Mouse (Mus musculus) cerebellum, adult 8-10 months (tissue): ENCODE results near the gene Pde4d.

ENCODE experiments used
- DNase-seq: peaks from one replicate; pipeline ENCODE4 v3.0.0; 2022

The Pde4d gene

DNA sequence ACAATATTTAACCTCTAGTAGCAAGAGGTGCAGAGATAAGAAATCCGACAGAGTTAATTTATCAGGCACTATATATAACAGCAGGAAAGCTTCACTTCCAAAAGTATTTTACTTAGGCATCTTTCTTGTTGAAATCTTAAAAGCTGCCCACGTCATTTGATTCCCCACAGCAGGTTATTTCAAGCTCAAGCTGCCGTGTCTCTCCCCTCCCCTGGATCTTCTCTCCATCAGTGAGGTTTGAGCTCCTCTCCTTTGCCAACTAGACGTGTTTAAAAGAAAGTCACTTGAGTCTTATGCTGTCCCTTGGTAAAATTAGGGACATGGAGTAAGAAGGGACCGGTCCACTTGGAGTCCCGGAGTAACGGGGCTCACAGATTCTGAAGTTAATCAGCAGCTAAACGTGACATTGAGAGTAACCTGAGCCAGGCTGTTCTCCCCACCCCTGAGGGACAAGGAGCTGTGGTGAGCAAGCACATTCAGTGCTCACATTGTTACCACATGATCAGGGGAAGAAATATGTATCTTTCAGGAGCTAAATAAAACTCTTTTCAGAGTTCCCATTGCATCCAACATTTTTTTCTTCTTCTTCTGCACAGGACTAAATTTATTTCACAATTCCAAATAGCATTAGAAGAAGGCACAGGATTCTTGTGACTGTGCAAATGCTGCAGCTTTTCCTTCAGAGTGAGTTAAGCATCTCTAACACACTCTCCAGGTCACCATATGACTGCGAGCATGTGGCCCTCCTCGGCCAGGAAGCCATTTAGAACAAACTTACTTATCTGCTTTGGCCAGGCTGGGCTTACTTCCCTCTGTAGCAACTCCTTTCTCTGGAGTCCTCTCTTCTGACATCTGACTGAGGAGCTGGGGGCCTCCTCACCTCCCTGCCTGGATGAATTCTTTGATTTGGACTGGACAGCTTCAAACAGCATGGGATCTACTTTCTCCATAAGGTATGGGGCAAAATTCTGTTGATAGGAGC, at the start of gene Pde4d:
Gene Pde4d, plus strand, starts transcription at position 833 of the 982 bp plus-strand sequence.
- DNase-seq: no peak

DNA sequence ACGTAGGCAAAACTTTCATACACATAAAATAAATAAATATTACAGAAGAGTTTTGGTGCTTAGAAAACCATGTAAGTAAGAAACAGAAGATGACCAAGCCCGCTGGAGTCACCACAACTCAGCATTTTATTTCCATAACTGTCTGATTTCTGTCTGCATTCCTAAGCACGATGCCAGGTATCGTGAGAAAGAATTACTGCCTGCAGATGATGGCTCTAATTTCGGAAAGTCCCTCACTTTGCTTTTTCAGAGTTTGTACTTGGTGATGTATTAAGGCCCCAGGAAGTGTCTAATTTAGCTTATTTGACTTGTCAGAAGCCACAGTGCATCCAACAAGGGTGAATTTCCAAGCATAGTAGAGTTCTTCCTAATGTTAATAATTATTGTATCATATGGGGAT, 46.6 kb upstream of the Pde4d start:
- no peak for DNase-seq

DNA sequence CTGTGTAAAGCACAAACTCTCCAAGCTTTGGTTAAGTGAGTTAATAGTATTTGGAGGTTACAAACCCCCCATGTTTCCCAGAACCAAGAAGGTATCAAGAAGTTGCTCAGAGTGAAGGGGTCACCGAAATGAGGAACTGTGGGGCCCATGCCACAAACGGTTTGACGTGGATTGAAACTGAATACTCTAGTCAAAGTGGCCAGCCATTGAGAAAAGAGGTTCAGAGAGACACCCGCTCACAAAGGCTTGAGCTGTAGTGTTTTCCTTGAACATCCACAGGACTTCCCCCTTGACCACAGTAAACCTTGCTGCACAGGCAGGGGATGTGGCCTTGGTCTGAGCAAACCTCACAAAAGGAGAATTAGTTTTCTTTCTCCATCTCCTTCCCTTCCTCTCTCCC, 45.4 kb upstream of the Pde4d start:
- no peak for DNase-seq

DNA sequence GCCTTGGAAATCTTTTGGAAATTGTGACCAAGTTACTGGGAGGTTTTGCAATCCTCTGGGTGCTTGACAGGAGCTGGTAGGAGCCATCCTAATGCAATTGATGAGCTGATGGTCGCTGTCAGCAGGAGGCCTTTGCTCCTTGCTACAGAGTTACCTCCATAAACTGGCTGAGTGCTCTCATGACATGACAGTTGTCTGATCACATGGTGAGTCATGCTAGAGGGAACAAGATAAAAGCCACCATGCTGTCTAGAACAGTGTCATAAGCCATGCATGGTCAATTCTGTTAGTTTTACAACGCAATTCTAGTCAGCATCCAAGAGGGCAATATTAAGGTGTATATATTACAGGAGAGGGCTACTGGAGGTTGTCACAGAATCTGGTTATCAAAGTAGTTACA, 34.3 kb upstream of the Pde4d start:
- DNase-seq: no peak

DNA sequence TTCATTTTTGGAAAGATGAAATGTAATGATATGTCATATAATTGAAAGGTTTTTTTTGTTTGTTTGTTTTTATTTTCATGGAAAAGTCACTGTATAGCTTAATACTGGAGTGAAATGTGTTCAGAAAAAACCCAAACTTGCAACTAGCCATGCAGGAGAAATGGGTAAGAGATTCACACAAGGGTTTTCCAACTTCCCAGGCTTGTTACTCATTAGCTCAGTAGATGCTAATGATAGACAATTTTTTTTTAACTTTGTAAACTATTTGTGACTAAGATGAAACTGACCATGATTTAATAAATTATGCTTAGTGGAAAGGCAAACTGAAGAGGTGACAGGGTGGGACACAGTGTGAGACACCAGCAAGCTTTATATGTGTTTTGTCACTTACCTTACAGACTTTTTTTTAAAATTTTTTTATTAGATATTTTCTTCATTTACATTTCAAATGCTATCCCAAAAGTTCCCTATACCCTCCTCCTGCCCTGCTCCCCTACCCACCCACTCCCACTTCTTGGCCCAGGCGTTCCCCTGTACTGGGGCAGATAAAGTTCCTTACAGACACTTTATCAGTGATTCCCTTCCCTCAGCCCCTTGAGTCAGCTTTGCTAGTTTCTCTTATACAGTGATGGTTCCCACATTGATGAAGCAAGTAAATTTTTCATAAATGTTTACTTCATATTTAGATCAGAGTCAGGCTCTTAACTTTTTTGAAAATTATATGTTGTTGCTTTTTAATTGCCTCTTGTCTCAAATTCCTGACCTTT, 30.8 kb upstream of the Pde4d start:
- no peak for DNase-seq

DNA sequence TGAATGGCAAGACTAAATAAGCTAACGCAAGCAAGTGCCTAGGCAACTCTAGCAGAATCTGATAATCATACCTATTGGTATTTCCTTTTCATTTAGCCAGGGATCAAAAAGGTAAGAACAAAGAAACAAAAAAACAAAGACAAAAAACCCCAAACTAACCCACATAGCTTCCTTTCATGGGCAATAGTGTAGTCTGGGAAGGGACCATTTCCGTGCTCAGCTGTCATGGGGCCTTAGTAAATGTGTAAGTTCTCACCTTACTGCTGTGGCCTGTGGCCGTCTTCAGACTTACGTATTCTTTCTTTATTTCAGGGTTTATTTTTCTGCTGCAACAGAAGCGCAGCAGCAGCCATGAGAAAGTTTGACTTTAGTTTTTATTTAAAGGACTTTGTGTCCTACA, 23.4 kb upstream of the Pde4d start:
- DNase-seq: no peak

DNA sequence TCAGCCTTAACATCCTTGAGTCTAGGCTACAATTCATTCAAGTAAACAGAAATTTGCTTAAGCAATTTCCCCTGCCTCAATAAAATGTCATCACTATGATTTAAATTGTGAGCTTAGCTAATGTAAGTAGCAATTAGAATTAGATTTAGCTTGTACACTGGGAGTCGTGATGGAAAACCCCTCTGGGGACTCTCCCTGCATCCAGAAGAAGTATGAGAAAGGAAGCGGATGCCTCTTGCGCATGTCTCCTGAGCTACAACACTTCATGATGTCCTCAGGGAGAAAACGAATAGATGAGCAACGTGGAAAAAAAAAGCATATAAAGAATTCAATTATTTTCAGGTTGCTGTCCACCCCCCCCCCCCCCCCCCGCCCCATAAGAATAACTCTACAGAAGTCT, 20.9 kb upstream of the Pde4d start:
- no peak for DNase-seq

DNA sequence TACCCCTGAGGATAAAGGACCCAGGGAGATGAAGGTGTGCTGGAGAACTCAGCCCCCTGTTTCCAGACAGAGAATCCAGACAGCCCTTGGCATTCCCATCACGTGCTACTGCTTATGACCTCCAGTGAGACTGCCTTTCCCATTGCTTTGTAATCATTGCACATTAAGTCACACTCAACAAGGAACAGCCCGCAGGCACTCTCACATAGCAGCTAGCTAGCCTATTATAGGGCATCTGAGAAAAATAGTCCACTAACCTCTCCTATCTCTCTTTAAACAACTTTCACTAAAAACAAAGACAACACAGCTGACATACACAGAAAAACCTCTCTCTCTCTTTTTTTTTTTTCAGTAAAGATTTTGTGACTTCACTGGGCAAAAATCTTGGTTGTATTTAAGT, 20.1 kb upstream of the Pde4d start:
- no peak for DNase-seq

DNA sequence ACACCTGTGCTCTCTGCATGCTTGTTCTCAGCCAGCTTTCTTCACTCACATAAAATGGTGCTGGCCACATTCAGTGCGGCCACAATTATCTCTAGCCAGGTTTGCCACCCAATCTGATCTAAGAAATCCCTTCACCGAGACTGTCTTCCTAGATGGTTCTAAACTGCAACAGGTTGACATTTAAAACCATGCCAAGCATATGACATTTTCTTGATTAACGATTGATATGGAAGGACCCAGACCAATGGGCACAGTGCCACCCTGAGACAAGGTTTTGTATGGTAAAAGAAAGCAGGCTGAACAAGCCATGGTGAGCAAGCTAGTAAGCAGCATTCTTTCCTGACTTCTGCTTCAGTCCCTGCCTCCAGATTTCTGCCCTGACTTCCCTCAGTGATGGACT, 18.0 kb upstream of the Pde4d start:
- no peak for DNase-seq

DNA sequence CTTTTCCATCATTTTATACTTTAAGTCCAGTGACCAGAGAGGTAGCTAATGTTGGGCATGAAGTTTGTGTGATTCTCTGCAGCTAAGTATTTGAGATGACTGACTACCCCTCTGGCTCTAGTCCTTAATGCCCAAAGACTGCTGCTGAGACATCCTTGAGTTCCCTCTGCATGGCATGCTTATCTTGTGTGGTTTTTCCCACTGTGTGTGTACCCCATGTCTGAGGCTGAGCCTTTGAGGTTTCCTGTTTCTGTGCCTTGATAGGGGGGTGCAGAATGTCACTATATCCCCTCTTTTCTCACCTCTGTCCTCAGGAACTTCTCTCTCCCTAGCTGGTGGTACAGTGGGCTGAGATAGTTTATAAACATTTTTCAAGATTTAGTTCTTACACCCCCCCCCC, 14.1 kb upstream of the Pde4d start:
- no peak for DNase-seq

DNA sequence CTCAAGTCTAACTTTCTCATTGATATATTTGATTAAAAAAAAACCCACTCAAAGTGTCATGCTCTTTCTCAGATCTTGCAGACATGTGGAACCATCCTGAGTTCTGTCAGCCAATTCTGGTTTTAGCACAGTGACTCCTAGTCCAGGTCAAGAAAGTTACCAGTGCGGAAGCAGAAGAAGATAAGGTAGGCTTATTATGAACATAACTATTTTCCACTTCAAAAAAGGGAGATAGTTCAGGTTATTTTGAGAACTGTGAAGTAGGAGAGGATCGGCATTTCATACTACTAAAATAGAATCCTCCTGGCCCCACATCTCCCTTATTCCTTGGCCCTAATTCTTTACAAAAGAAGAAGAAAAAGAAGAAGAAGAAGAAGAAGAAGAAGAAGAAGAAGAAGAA, 12.3 kb upstream of the Pde4d start:
- no peak for DNase-seq

DNA sequence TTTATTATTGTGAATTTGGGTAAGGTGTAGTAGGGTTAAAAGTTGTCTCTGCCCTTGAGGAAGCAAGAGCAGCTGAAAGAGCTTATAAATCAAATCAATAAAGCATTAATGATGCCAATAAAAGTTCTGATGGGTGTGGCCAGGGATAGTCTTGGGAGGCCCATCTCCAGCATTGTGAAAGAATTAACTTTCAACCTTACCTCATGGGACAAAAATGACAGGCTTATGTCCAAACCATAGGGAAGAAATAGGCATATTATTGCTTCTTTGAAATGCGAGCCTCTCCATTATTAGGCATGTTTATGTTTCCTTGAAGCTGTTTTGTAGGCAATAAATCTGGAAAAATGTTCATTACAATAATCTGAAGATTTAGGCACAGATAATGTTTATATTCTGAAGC, 10.7 kb upstream of the Pde4d start:
- DNase-seq: no peak

DNA sequence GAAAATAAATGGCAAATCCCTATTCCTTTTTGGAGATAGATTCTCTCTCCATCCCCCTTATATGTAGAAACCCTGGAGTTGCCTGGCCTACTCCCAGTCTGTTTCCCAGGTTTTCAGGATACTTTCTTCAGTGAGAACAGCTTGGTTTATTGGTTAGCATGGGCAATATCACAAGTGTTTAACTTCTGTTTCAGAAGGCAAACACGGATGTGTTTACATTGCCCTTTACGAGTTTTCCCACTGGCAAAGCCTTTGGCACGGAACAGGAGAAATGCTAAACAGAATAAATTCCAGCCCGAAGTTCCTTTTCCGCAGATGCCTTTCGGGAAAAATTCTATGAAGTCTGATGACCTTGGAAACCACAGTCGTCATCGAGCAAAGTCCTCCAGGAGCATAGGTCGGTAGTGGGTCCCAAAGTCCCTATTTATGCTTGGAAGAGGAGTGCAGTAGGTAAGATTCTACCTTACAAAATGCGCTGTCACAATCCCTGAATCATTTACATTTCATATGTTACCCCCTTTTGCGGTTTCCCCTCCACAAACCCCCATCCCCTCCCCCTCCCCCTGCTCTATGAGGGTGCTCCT, 1.3 kb upstream of the Pde4d start:
- no peak for DNase-seq

DNA sequence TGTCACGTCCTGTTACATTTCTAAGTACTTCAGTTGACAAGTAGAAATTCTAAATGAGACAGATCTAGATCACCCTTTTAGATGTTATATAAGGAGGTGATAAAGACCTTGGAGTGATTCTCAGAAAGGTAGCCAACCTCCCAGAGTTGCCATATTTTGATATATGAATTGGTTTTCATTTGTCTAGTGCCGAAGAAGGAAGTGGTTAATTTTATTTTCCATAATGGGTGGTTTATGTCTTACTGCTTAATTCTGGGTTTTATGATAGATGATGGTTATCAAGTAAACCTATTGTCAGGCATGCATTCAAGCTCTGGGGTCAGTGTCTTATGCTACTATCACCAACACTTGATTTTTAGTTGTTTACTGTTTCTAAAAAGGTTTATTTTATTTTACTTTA, 1.4 kb downstream of the Pde4d start:
- DNase-seq: no peak

DNA sequence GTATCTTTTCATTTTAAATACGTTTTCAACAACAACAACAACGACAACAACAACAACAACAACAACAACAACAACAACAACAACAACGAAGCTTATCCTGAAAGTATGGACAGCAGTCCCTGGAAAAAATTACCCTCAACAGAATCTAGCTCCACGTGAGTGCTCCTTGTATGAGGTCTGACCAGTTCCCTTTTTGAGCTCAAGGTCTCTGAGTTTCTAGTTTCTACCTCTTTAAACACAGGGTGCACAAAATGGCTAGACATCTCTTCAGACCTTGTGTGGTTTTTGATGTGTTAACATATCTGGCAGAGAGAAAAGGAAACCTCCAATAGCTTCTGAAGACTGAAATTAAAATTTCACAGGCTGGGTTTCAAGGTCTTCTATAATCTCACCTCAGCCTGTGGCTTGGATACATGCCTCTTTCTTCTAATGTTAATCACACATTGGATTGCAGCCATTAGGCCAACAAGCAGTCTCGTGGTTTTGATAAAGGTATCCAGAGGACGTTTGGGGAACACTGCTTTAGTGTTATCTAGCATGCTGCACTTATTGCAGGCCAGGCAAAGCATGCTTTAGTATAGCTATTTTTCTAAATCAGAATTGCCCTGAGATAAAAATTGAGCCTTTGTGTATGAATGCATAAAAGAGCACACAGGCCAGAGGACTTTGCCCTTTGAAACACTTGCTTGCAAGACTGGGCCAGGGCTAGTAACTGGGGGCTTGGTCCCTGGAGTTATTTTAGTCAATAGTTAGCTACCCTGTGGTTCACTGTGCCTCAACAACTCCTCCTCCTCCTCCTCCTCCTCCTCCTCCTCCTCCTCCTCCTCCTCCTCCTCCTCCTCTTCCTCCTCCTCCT, 3.5 kb downstream of the Pde4d start:
- DNase-seq: no peak

DNA sequence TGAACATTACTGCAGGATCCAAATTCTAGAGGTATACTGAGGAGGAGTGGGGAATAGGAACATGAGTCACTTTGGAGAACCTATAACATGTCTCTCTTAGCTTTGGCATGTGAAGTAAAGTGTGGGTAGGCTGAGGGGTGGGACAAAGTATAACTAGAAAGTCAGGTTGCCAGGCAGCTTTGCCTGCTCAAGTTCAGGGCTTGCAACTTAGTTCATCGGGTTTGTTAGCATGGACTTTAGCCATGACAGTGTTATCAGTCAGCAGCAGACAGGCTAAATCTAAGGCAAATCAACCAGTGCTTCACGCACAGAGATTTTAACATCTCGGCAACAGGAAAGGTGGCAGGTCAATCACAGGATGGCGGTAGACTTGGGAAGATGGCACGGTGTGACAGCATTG, 12.8 kb downstream of the Pde4d start:
- no peak for DNase-seq

DNA sequence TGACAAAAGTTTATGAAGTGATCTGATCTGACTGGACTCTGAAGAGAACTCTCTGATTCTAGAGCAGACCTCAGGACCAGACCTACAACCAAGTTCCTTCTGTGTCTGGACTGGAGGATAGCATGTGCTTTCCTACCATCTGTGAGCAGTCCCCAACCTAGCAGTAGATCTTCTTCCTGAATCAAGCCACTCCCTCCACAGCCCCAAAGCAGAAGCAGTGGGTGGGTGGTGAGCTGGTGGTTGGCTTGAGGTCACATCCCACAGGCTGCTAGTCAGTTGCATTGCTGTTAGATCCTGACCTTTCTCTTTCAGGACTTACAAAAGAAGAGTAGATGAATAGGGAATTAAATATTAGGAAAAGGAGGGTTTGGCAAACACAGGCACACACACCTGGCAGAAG, 16.0 kb downstream of the Pde4d start:
- no peak for DNase-seq

DNA sequence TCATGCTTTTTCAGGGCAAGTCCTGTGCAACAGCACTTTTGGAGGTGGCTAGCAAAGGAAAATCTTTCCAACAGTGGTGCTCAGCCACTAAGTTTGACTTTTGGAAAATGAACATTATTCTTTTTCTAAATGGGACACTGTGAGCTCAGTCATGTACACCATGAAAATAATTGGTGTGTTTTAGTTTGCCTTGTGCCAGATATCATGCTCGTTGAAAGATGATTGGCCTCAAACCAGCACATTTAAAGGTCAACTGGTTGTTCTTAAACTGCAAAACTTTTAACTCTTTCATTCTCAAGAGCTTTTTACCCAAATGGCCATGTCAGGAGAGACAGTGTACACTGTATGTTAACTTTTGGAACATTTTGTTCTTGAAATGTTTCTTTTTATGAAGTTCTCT, 17.3 kb downstream of the Pde4d start:
- no peak for DNase-seq

DNA sequence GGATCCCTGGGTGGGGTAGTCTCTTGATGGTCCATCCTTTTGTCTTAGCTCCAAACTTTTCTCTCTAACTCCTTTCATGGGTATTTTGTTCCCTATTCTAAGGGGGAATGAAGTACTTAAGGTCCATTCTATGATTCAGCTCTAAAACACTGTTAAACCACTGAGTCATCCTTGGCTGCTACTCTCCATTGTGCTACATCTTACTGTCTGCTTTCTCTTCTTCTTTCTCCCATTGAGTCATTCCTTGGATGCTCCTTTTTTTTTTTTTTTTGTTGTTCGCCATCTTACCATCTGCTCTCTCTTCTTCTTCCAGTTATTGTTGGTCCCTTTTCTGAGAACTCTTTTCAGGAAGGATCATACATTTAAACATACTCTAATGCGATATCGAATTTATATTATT, 30.7 kb downstream of the Pde4d start:
- no peak for DNase-seq

DNA sequence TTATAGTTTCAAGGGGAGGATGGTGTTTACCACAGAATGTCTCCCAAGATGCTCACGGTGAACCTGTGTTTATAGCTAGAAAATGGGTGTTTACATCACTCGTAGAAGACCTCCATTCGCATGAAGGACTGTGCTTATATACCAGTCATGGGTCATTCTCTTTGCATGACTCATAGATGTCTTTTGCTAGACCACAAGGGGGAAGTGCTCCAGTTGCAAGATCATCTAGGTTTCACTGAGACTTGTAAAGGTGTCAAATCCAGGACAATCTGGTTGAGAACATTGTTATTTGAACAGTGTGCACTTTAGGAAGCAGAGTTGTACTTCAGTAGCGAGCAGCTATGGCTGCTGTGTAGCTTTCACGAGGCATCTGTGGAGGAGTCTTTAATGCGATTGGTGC, 35.3 kb downstream of the Pde4d start:
- no peak for DNase-seq

DNA sequence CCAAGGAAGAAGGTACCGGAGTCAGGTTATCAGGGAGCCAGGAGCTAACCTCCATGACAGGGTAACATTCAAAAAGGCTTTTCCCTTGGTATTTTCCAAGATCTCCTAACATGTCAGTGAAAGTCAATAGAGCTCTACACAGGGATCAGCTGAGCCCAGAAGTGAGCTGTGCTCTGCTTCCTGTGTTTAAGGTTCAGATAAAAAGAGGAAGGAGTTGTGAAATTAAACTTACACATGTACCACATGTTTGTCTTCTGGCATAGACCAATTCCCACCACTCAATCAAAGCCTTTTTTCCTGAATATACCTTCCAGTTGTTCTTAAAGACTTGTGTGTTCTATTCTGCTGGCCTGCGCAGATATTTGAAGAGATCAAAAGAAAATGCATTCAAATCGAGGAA, 37.3 kb downstream of the Pde4d start:
- DNase-seq: no peak

DNA sequence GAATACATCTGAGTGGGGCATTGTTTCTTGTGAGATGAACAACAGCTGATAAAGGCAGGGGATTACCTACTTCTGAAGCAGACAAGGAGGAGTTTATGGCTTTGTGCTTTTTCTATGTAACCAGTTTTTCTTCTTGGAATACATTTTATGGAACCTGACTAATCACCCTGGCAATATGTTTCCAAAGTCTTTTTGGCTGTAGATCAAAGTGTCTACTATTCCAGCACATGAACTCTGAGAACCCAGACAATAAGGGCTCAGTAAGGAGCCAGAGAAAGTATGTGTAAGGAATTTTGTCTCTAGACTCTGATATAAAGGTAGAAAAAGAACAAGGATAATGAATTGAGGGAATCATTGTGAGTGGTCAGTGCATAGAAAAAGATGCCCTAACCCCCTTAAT, 40.1 kb downstream of the Pde4d start:
- no peak for DNase-seq

DNA sequence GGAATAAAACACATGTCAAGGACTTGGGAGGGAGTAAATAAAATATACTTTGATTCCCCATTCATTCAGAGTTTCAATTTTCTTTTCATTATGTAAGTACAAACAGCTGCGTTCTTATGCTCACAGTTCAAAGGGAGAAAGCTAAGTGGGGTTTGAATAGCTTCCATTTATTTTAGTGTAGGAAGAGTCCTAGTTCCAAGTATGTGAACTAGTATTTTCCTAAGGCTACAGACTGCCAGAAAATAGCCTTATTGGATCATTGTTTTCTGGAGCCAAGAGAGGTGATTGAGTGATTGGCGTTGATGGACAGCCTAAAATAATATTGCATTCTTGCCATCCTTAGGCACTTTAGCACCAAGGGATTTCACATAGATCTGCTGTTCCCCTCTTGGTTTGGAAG, 41.1 kb downstream of the Pde4d start:
- DNase-seq: no peak
